Mouse (Mus musculus): ENCODE measurements at regions not wholly inside any gene's neighbourhood (a gene's known extent, or its start where the extent isn't known, plus 50 kb on each side); places are given as distances from the start of the nearest gene placed in this dataset.

DNA sequence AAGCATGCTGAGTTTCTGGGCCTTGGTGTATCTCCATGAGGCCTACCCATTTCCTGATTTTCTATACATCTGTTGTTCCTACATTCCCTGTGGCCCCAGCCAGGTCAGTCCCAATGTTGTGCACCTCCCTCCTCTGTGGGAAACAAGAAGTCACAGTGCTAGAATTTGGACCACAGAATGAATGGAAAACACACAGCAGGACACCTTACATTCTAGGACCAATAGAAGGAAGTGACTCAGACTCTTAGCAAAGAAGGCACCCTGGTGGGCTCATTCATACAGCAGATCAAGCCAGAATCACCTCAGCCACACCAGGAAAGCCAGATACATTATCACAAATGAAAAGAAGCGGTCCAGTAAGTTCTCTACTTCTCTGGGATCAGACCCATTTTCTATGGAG, 394.2 kb upstream of the Hs6st1 start:
- DNase-seq (ENCODE audit: low spot score), result no peak
- Histone ChIP-seq H3K36me3 (ENCODE audit: control insufficient read depth, insufficient read depth, low read length) (no peaks in the 10 kb centered on the region), H3K9me3 (ENCODE audit: control insufficient read depth, low read length) (no peaks in the 10 kb centered on the region), H3K9ac (ENCODE audit: low read depth, low read length) (no peak overlapping the region), H3K4me2 (replicated peaks; ENCODE audit: low read depth, low read length) (no peak overlapping the region), H3K4me3 (ENCODE audit: low read depth, low read length) (no peak overlapping the region), H3K27ac (ENCODE audit: low read depth, low read length) (no peak overlapping the region), H3K27me3 (ENCODE audit: control insufficient read depth, insufficient read depth, low read length) (no peaks in the 10 kb centered on the region), H3K4me1 (replicated peaks; ENCODE audit: control insufficient read depth, insufficient read depth, low read length) (no peaks in the 10 kb centered on the region)
- WGBS, result 89% methylated on average over 1 of the region's 1 CpGs
- no peak for ATAC-seq (ENCODE audit: low FRiP score)

DNA sequence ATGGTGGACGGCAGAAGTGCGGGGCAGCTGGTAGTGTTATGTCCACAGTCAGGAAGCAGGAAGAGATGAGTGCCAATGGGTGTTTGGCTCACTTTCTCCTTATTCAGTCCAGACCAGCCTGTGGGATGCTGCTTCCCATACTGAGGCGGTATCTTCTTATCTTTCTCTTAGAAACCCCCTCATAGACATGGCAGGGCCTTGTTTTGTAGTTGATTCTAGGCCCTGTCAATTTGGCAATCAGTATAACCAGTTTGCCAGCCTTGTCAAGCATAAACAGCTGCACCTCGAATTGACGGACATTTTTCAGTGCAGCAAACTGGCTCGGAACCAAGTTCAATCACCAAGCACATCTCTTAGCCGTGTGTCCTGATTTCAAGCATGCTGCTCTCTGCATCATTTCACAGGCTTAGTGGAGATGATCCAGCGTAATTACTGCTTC, 385.7 kb upstream of the Hs6st1 start:
- ATAC-seq (ENCODE audit: low FRiP score), result no peak
- Histone ChIP-seq H3K9me3 (ENCODE audit: control insufficient read depth, low read length) (no peaks in the 10 kb centered on the region), H3K36me3 (ENCODE audit: control insufficient read depth, insufficient read depth, low read length) (no peaks in the 10 kb centered on the region), H3K4me2 (replicated peaks; ENCODE audit: low read depth, low read length) (no peak overlapping the region), H3K4me3 (ENCODE audit: low read depth, low read length) (no peak overlapping the region), H3K27ac (ENCODE audit: low read depth, low read length) (no peak overlapping the region), H3K27me3 (ENCODE audit: control insufficient read depth, insufficient read depth, low read length) (no peaks in the 10 kb centered on the region), H3K4me1 (replicated peaks; ENCODE audit: control insufficient read depth, insufficient read depth, low read length) (no peaks in the 10 kb centered on the region; the same call in 1 of the 2 replicates), H3K9ac (ENCODE audit: low read depth, low read length) (no peak overlapping the region)
- WGBS, result 88% methylated on average over 8 of the region's 8 CpGs
- DNase-seq (ENCODE audit: low spot score), result no peak

DNA sequence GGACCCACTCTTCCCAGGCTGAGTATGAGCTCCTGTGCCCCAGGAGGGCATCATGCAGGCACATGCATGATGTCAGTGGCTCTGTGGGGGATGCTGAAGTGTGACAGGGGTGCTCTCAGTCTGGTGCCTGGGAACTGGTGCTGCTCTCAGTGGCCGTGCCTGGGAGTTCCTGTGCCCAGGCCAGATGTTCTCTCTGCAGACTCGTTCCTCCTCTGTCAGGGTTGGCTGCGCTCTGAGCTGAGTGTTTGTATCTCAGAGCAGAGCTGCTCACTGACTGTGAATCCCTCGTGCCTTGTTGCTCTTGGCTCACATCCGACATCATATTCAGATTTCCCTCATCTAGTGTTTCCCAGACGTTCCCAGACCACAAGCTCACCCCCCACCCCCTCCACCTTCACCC, 382.5 kb upstream of the Hs6st1 start:
- Histone ChIP-seq H3K27ac (ENCODE audit: low read depth, low read length) (no peak overlapping the region), H3K4me3 (ENCODE audit: low read depth, low read length) (no peak overlapping the region), H3K9me3 (ENCODE audit: control insufficient read depth, low read length) (no peaks in the 10 kb centered on the region), H3K4me1 (replicated peaks; ENCODE audit: control insufficient read depth, insufficient read depth, low read length) (no peaks in the 10 kb centered on the region; the same call in 1 of the 2 replicates), H3K9ac (ENCODE audit: low read depth, low read length) (no peak overlapping the region), H3K27me3 (ENCODE audit: control insufficient read depth, insufficient read depth, low read length) (no peaks in the 10 kb centered on the region), H3K4me2 (replicated peaks; ENCODE audit: low read depth, low read length) (no peak overlapping the region), H3K36me3 (ENCODE audit: control insufficient read depth, insufficient read depth, low read length) (no peaks in the 10 kb centered on the region)
- 51% methylated on average over 6 of the region's 6 CpGs for WGBS
- ATAC-seq (ENCODE audit: low FRiP score) (no peak), DNase-seq (ENCODE audit: low spot score) (no peak)

DNA sequence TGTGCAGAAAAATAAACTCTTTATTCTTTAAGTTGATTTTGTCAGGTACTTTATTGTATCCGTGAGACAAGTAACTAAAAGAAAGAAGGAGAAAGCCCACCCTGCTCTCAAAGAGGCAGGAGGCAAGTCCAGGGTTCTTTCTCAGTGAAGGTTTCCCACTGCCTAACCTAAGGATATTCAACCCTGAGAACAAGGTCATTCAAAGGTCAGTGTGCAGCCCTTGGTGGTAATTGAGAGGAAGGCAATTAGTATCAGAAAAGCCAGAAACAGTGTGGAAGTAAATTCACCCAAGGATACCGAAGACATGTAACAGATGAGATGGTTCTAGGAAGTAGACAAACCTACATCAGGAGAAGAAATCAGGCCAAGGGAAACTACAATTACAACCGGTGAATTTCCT, 373.9 kb upstream of the Hs6st1 start:
- Histone ChIP-seq H3K4me2 (replicated peaks; ENCODE audit: low read depth, low read length) (no peak overlapping the region), H3K27ac (ENCODE audit: low read depth, low read length) (peak overlapping the region; percentile 34; the same call in 1 of the 2 replicates), H3K9ac (ENCODE audit: low read depth, low read length) (no peak overlapping the region), H3K27me3 (ENCODE audit: control insufficient read depth, insufficient read depth, low read length) (no peaks in the 10 kb centered on the region), H3K4me3 (ENCODE audit: low read depth, low read length) (no peak overlapping the region), H3K4me1 (replicated peaks; ENCODE audit: control insufficient read depth, insufficient read depth, low read length) (peaks cover 4% of the 10 kb centered on the region; the same call in 1 of the 2 replicates), H3K9me3 (ENCODE audit: control insufficient read depth, low read length) (no peaks in the 10 kb centered on the region), H3K36me3 (ENCODE audit: control insufficient read depth, insufficient read depth, low read length) (no peaks in the 10 kb centered on the region)
- DNase-seq (ENCODE audit: low spot score), result peak; percentile 43
- ATAC-seq (ENCODE audit: low FRiP score), result peak; percentile 34
- 18% methylated on average over 3 of the region's 3 CpGs for WGBS

DNA sequence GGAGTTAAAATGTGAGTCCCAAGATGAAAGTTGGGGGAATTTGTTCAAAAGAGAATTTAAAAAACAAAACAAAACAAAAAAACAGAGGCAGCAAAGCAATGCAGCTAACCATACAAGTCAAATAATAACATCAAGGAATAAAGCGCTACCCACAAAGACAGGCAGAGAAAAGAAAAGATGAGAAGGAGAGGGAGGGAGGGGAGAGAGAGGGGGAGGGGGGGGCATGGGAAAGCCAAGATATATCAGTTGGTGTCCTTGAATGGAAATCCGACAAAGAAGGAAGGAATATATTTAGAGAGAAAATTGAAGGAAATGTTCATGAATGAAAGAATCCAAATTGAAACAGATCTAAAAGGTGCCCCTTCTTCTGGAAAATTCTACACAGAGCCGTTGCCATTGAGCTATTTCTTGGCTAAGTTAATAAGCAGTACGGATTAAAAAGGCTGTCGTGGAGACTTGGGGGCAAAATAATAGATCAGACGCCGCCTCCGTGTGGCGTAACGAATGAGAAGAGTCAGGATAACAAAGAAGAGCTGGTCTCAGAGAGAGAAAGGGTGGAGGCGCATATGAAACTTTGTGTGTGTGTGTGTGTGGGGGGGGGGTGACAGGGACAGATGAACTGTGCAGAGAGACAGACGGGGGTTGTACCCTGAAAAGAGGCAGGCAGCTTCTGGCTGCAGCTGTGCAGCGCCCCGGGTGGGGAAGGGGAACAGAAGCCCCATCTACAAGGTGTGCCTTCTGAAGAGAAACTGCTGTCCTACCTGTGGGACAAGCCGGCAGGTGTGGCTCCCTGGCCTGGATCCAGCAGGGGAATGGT, 373.2 kb upstream of the Hs6st1 start:
- Histone ChIP-seq H3K4me1 (replicated peaks; ENCODE audit: control insufficient read depth, insufficient read depth, low read length) (peaks cover 4% of the 10 kb centered on the region; the same call in 1 of the 2 replicates), H3K27ac (ENCODE audit: low read depth, low read length) (peak overlapping the region; percentile 34; the same call in 1 of the 2 replicates), H3K9ac (ENCODE audit: low read depth, low read length) (no peak overlapping the region), H3K4me2 (replicated peaks; ENCODE audit: low read depth, low read length) (no peak overlapping the region), H3K27me3 (ENCODE audit: control insufficient read depth, insufficient read depth, low read length) (no peaks in the 10 kb centered on the region), H3K4me3 (ENCODE audit: low read depth, low read length) (no peak overlapping the region), H3K36me3 (ENCODE audit: control insufficient read depth, insufficient read depth, low read length) (no peaks in the 10 kb centered on the region), H3K9me3 (ENCODE audit: control insufficient read depth, low read length) (no peaks in the 10 kb centered on the region)
- ATAC-seq (ENCODE audit: low FRiP score) (peak; percentile 87), DNase-seq (ENCODE audit: low spot score) (peak; percentile 66)
- WGBS, result 27% methylated on average over 15 of the region's 15 CpGs

DNA sequence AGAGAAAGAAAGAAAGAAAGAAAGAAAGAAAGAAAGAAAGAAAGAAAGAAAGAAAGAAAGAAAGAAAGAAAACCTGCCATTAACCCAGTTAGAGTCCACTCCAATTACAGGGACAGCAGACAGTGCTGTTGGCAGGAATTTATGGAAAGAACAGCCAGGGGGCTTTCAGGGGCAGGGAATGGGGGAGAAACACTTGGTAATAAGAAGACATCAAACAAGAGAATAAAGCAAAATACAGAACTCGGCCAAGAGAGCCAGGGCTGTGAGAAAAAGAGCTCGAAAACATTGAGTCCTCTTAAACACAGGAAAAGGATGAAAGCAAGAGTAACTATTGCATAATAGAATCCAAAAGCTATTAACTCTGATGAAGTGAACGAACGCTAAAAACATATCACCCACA, 371.0 kb upstream of the Hs6st1 start:
- Histone ChIP-seq H3K9me3 (ENCODE audit: control insufficient read depth, low read length) (no peaks in the 10 kb centered on the region), H3K4me1 (replicated peaks; ENCODE audit: control insufficient read depth, insufficient read depth, low read length) (peaks cover 4% of the 10 kb centered on the region; the same call in 1 of the 2 replicates), H3K27me3 (ENCODE audit: control insufficient read depth, insufficient read depth, low read length) (no peaks in the 10 kb centered on the region), H3K4me3 (ENCODE audit: low read depth, low read length) (no peak overlapping the region), H3K36me3 (ENCODE audit: control insufficient read depth, insufficient read depth, low read length) (no peaks in the 10 kb centered on the region), H3K9ac (ENCODE audit: low read depth, low read length) (no peak overlapping the region), H3K4me2 (replicated peaks; ENCODE audit: low read depth, low read length) (no peak overlapping the region), H3K27ac (ENCODE audit: low read depth, low read length) (no peak overlapping the region)
- 34% methylated on average over 4 of the region's 4 CpGs for whole genome bisulfite sequencing
- no peak for ATAC-seq (ENCODE audit: low FRiP score)
- DNase-seq (ENCODE audit: low spot score), result no peak

DNA sequence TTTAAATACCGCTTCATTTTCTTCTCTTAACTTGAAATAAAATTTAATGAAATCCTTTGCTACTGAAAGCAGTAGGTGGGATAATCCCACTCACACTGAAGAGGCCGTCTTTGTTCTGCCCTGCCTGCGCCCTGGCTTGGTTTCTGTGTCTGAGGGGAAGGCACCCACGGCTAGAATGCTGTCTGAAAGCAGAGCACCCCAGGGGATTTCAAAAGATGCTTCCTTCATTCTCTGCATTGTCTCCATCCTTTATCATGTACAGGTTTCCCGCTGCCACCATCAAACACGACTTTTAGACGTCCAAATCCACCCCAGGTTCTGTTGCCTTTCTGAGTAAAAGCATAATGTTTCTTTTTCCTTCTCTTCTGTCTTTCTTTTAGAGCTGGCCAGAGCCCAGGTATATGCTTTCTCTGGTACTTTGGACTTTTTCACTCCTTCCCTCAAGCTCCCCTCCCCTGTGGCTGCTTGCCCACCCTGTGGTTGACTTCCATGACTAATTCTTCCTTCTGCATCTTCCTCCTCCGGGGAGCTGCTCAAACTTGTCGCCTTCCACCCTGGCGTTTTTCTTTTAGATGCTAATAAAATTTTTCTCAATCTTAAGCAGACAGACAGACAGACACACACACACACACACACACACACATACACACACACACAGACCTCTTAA, 370.2 kb upstream of the Hs6st1 start:
- 8% methylated on average over 10 of the region's 10 CpGs for WGBS
- no peak overlapping the region for H3K4me2 ChIP-seq (replicated peaks; ENCODE audit: low read depth, low read length)
- no peak for ATAC-seq (ENCODE audit: low FRiP score)
- no peak overlapping the region for H3K4me3 ChIP-seq (ENCODE audit: low read depth, low read length)
- peaks cover 4% of the 10 kb centered on the region; the same call in 1 of the 2 replicates for H3K4me1 ChIP-seq (replicated peaks; ENCODE audit: control insufficient read depth, insufficient read depth, low read length)
- no peaks in the 10 kb centered on the region for H3K27me3 ChIP-seq (ENCODE audit: control insufficient read depth, insufficient read depth, low read length)
- no peaks in the 10 kb centered on the region for H3K9me3 ChIP-seq (ENCODE audit: control insufficient read depth, low read length)
- no peaks in the 10 kb centered on the region for H3K36me3 ChIP-seq (ENCODE audit: control insufficient read depth, insufficient read depth, low read length)
- no peak overlapping the region for H3K9ac ChIP-seq (ENCODE audit: low read depth, low read length)
- peak; percentile 12 for DNase-seq (ENCODE audit: low spot score)
- H3K27ac ChIP-seq (ENCODE audit: low read depth, low read length), result no peak overlapping the region

DNA sequence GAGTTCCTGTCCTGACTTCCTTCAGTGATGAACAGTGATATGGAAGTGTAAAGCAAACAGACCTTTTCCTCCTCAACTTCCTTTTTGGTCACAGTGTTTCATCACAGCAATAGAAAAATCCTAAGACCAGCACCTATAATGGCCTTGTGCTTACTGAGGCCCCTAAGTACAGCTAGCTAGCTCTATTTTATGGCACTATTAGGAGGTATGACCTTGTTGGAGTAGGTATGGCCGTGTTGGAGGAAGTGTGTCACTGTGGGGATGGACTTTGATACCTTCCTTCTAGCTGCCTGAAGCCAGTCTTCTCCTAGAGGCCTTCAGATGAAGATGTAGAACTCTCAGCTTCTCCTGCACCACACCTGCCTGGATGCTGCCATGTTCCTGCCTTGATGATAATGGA, 365.6 kb upstream of the Hs6st1 start:
- 78% methylated on average over 1 of the region's 1 CpGs for WGBS
- H3K9me3 ChIP-seq (ENCODE audit: control insufficient read depth, low read length), result no peaks in the 10 kb centered on the region
- no peak overlapping the region for H3K9ac ChIP-seq (ENCODE audit: low read depth, low read length)
- no peaks in the 10 kb centered on the region for H3K36me3 ChIP-seq (ENCODE audit: control insufficient read depth, insufficient read depth, low read length)
- H3K27me3 ChIP-seq (ENCODE audit: control insufficient read depth, insufficient read depth, low read length), result no peaks in the 10 kb centered on the region
- H3K4me1 ChIP-seq (replicated peaks; ENCODE audit: control insufficient read depth, insufficient read depth, low read length), result peaks cover 3% of the 10 kb centered on the region; the same call in 1 of the 2 replicates
- ATAC-seq (ENCODE audit: low FRiP score), result no peak
- DNase-seq (ENCODE audit: low spot score), result no peak
- no peak overlapping the region for H3K4me3 ChIP-seq (ENCODE audit: low read depth, low read length)
- H3K4me2 ChIP-seq (replicated peaks; ENCODE audit: low read depth, low read length), result no peak overlapping the region
- no peak overlapping the region for H3K27ac ChIP-seq (ENCODE audit: low read depth, low read length)
